Mouse (Mus musculus): ENCODE measurements at regions not wholly inside any gene's neighbourhood (a gene's known extent, or its start where the extent isn't known, plus 50 kb on each side); places are given as distances from the start of the nearest gene placed in this dataset.

- TF ChIP-seq CTCF (conservative IDR thresholded peaks at IDR 0.05; ENCODE audit: insufficient read depth, insufficient read length, low read depth, low read length) (no peak), POLR2A (IDR thresholded peaks at IDR 0.05; ENCODE audit: low read depth, low read length) (no peak)
These were observed 170.1 kb downstream of the Rchy1 start for GRCm38 (mm10) chr5:91792732-91793131.
